Mouse (Mus musculus) heart, embryonic 14.5 days (tissue): ENCODE measurements around the gene Nav1. TPM values are rescaled to one million over a fixed set of nuclear protein-coding genes. Genes with fewer than 3 reads are reported as not detected.

Source experiments
- ATAC-seq: fragments of 200-750 bp; cut with Nextera tagmentation; 2 replicates; pipeline ENCODE4 v1.8.0; 2017; ENCODE audit warnings: low read depth, moderate TSS enrichment; ENCODE audit not compliant: insufficient number of reproducible peaks, insufficient read depth, low FRiP score
- H3K27ac ChIP-seq, 2 experiments: fragments of 200-500 bp in 1 of 2; fragments of 300-500 bp in 1 of 2; sonication (generic) in 1 of 2; replicated peaks in 1 of 2; 2 replicates each; pipeline ENCODE4 v1.5.1; 2012 to 2014; ENCODE audit warnings: low read depth in 2 of 2, low read length in 2 of 2, control low read depth in 1 of 2, mild to moderate bottlenecking in 1 of 2, mixed read lengths in 1 of 2; ENCODE audit not compliant: control insufficient read depth in 1 of 2, insufficient read depth in 1 of 2
- H3K27me3 ChIP-seq: fragments of 300-500 bp; sonication (generic); 2 replicates; pipeline ENCODE4 v1.6.1; 2014; ENCODE audit warnings: mild to moderate bottlenecking, low read length, control low read depth; ENCODE audit not compliant: control insufficient read depth, insufficient read depth
- H3K36me3 ChIP-seq: fragments of 300-500 bp; sonication (generic); 2 replicates; pipeline ENCODE4 v1.6.1; 2014; ENCODE audit warnings: mild to moderate bottlenecking, control low read depth, low read length, mixed read lengths; ENCODE audit not compliant: control insufficient read depth, insufficient read depth
- H3K4me1 ChIP-seq, 2 experiments: fragments of 200-500 bp in 1 of 2; fragments of 300-500 bp in 1 of 2; sonication (generic) in 1 of 2; 2 replicates each; pipeline ENCODE4 v1.6.1; 2012 to 2014; ENCODE audit warnings: low read length in 2 of 2, control low read depth in 1 of 2, mixed read lengths in 1 of 2; ENCODE audit not compliant: control insufficient read depth in 2 of 2, insufficient read depth in 2 of 2
- H3K4me2 ChIP-seq: fragments of 300-500 bp; sonication (generic); 2 replicates; pipeline ENCODE4 v1.6.1; 2014; ENCODE audit warnings: mild to moderate bottlenecking, low read length
- H3K4me3 ChIP-seq, 2 experiments: fragments of 200-500 bp in 1 of 2; fragments of 300-500 bp in 1 of 2; sonication (generic) in 1 of 2; 2 replicates each; pipeline ENCODE4 v1.5.1; 2012 to 2014; ENCODE audit warnings: low read length in 2 of 2, mild to moderate bottlenecking in 2 of 2, control low read depth in 1 of 2, low read depth in 1 of 2, moderate library complexity in 1 of 2; ENCODE audit not compliant: control insufficient read depth in 1 of 2, insufficient read depth in 1 of 2
- H3K9ac ChIP-seq: fragments of 300-500 bp; sonication (generic); 2 replicates; pipeline ENCODE4 v1.6.1; 2014; ENCODE audit warnings: mild to moderate bottlenecking, low read length
- H3K9me3 ChIP-seq: fragments of 300-500 bp; sonication (generic); 2 replicates; pipeline ENCODE4 v1.6.1; 2016; ENCODE audit warnings: low read length, control low read depth; ENCODE audit not compliant: control insufficient read depth
- WGBS: fragments of 180-500 bp; shearing (Covaris S2); extraction: QIAGEN DNeasy Blood & Tissue Kit; methylation state at CpG from one replicate; pipeline ENCODE4 v1.1.7; 2014; 5-methylcytosine and 5-hydroxymethylcytosine counted together
- polyA plus RNA-seq: library from polyadenylated mRNA; unstranded; fragments of >200 nt; fragmentation: Nextera tagmentation; extraction: Ambion mirVana; gene quantifications from 2 replicates; pipeline ENCODE4 v1.2.1, GENCODE M21; 2014

The Nav1 gene
- polyA plus RNA-seq, 1 experiment from 2014 or later, result 28.0 TPM

DNA sequence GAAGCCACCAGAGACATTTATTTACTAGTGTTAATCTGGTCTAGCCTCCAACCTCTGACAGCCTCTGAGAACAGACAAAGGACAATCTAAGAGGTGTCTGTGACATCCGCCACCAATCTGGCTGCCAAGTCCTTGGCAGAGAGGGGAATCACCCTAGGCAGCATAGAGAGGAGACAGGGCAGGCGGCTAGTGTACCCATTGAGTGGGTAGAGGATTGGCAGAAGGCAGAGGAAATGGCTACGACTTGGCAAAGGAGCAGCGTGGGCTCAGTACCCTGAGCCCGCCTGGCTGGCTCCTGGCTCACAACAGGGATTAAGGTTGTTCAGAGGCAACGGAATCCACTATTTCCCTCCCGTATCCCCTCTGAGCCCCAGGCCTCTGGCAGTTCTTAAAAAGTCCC lies 12.0 kb upstream of the Nav1 start:
- no peaks in the 10 kb centered on the region for H3K9me3 ChIP-seq
- peak overlapping the region in 1 of 2 experiments; percentile 48; a peak in 1 of 4 replicates for H3K27ac ChIP-seq
- no peak overlapping the region for H3K9ac ChIP-seq
- no peak for ATAC-seq
- H3K4me1 ChIP-seq, result peaks cover 10 to 25% of the 10 kb centered on the region in 2 experiments
- no peaks in the 10 kb centered on the region for H3K27me3 ChIP-seq
- no peak overlapping the region for H3K4me3 ChIP-seq
- H3K36me3 ChIP-seq, result no peaks in the 10 kb centered on the region
- no peak overlapping the region for H3K4me2 ChIP-seq
- 55% methylated on average over 7 of the region's 7 CpGs for WGBS

DNA sequence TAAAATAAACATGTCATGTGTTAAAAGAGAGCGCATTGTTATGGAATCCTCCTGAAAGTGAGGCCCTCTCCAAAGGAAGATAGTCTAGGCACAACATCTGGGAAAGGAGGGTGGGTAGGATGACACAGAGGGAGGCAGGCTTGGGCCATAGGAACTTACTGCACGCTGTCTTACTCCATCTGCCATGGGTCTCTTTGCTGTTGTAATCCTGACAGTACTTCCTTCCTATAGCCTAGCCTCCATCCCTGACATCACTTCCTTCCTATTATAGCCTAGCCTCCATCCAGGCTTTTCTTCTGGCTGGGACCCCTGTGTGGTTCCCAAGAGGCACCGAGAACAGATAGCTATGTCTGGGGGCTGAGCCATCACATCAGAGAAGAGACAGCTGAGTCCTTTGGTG lies 10.2 kb upstream of the Nav1 start:
- no peak for ATAC-seq
- Histone ChIP-seq H3K4me1 (peaks cover 10 to 25% of the 10 kb centered on the region in 2 experiments), H3K4me2 (no peak overlapping the region), H3K36me3 (no peaks in the 10 kb centered on the region), H3K27ac (no peak overlapping the region), H3K4me3 (no peak overlapping the region), H3K27me3 (no peaks in the 10 kb centered on the region), H3K9me3 (no peaks in the 10 kb centered on the region), H3K9ac (no peak overlapping the region)
- WGBS, result 68% methylated on average over 3 of the region's 3 CpGs

DNA sequence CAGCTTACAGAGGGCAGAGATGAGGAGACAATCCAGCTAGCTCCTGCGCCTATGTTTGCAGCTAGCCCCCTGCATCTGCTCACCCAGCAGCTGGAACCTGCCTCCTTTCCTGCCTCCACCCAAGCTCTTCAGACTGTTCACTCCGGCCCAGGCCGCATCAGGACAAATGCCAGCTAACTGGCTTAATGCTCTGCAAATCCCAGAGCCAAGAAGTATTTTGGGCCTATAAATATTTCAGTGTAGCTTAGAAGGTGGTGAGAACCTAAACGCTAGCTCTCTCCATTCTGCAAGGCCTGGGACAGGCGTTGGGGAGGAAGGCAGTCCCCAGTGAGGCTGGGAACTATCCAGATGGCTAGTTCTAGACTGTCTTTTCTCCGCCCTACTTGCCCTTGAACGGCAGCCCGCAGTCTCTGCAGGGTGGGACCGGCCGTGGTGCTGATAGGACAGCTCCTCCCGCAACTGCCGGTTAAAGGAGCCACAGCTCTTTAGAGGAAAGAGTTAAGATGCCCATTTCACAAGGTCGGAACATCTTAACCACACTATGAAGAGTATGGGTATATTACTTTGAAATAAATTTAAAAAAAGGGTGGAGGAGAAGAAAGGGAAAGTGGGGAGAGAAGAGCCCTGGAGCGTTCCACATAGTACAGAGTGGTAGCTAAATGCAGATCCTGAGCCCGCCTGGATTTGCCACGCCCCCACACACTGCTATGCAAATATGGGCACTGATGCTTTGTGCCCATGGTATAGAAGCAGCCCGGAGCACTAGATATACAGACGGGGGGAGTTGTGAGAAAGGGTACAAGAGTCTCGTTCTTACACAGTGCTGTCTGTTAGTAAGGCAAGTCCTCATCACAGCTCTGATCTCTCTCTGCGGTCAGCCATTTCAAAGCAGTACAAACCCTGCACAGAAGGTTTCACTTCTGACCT lies 8.9 kb upstream of the Nav1 start:
- Histone ChIP-seq H3K9me3 (no peaks in the 10 kb centered on the region), H3K27ac (no peak overlapping the region), H3K4me2 (peak overlapping the region; percentile 16; the same call in 1 of the 2 replicates), H3K27me3 (no peaks in the 10 kb centered on the region), H3K9ac (no peak overlapping the region), H3K4me3 (no peak overlapping the region), H3K36me3 (no peaks in the 10 kb centered on the region), H3K4me1 (peaks cover 8 to 21% of the 10 kb centered on the region in 2 experiments)
- 17% methylated on average over 20 of the region's 20 CpGs for WGBS
- peak; percentile 32; the same call in 1 of the 2 replicates for ATAC-seq

DNA sequence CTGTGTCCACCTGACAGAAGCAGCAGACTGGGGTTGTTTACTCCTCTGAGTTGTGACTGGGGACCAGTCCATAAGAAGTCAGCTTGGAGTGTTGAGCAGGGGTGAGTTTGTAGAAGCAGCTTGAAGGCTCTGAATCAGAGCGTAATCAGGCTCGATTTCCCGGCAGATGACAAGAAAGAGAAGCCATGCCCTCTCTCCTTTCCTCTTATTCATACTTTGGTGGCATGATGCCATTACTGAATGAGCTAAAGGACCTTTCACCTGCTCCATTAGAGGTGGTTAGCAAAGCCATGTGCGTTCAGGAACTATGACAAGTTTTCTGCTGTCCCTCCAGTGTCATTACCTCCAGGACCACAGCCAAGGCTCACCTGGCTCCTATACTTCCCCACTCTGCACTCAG lies 2.5 kb upstream of the Nav1 start:
- Histone ChIP-seq H3K9me3 (no peaks in the 10 kb centered on the region), H3K4me1 (no peaks in the 10 kb centered on the region), H3K4me2 (no peak overlapping the region), H3K4me3 (no peak overlapping the region), H3K27me3 (no peaks in the 10 kb centered on the region), H3K36me3 (peaks cover 13% of the 10 kb centered on the region), H3K9ac (no peak overlapping the region), H3K27ac (no peak overlapping the region)
- WGBS, result 77% methylated on average over 4 of the region's 4 CpGs
- ATAC-seq, result no peak

DNA sequence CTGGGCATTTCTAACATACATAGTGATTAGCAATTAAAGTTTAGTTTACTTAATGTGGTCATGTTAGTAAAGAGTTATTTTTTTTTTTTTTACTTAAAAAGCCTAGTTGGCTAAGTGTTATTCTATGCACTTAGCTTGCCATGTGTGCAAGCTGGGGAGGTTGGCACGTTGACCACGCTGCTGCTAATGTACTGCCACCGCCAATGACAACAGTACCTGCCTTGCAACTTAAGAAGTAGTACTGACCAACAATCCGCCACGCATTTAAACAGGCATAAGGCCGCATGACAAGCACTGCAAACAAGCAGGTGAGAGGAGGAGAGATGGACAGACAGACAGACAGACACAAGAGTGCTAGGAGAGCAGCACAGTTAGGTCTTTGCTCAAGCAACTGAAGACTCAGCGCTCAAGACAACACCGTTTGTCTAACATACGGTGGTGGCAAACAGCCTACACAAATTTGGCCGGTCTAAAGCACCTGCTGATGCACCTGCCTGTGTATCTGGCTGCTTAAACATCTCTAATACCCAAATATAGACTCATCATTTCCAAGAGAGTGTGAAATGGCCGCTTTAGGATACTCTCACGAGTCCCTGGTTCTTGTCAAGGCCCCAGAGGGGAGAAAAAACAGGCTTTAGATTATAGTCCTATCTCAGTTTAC lies 610 bp downstream of the Nav1 start:
- H3K9ac ChIP-seq, result no peak overlapping the region
- H3K4me1 ChIP-seq, result peaks cover 0 to 7% of the 10 kb centered on the region in 2 experiments; a peak in 3 of 4 replicates
- H3K4me3 ChIP-seq, result no peak overlapping the region
- H3K36me3 ChIP-seq, result peaks cover 28% of the 10 kb centered on the region
- no peak overlapping the region for H3K27ac ChIP-seq
- H3K9me3 ChIP-seq, result no peaks in the 10 kb centered on the region
- WGBS, result 83% methylated on average over 12 of the region's 12 CpGs
- H3K27me3 ChIP-seq, result no peaks in the 10 kb centered on the region
- H3K4me2 ChIP-seq, result no peak overlapping the region
- ATAC-seq, result no peak

DNA sequence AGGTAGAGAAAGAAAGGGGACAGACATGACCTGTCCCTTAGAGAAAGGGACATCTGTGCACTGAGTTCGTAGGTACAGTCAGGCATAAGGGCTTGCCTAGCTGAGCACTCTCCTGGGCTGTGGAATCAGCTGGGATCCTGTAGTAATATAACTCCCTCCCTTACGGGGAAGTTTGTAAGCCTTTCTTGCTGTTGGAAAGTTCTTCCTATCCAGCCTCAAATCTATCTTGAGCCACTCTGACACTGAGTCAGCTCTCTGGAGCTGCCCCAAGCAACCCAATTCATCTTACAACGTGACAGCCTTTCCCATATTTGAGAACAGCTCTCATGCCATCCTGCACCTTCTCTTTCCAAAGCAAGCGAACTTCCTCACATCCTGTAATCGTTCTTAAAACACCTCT lies 1.6 kb downstream of the Nav1 start:
- H3K36me3 ChIP-seq, result peaks cover 28% of the 10 kb centered on the region

DNA sequence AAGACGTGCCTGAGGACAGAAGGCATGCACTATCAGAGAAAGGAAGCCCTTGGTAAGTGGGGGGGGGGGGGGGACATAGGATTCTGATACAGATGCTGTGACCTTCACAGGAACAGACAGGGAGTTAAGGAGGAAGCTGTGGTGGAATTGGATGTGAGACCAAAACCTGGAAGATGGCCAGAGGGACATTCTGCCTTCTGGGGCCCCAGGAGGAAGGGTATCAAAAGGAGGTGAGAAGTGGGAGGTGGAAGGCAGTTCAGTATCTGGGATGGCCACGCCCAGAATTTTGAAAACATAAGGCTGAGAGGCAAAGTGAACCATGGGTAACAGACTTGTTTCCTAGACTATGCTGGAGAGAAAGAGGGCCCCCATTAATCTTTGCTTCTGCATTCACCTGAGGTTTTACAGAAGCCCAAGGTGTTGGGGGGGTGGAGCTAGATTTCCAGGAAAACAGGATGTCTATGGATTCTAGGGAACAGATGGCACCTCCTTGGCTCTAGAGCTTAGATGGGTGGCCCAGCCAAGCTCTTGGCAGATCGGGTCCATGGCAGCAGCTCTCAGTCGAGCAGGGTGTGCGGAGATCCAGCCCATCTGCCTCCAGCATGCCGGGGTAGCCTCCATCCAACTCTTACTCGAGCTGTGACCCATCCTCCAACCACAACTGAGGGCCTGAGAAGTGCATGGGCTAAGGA lies 2.6 kb downstream of the Nav1 start:
- no peak overlapping the region for H3K27ac ChIP-seq
- H3K36me3 ChIP-seq, result peaks cover 28% of the 10 kb centered on the region
- H3K4me3 ChIP-seq, result no peak overlapping the region
- no peak for ATAC-seq
- H3K4me2 ChIP-seq, result no peak overlapping the region
- no peaks in the 10 kb centered on the region for H3K9me3 ChIP-seq
- 83% methylated on average over 7 of the region's 7 CpGs for WGBS
- H3K9ac ChIP-seq, result no peak overlapping the region
- peaks cover 12 to 17% of the 10 kb centered on the region in 2 experiments for H3K4me1 ChIP-seq
- no peaks in the 10 kb centered on the region for H3K27me3 ChIP-seq

More for the DNA sequence above, 1.6 kb downstream of the Nav1 start:
- Histone ChIP-seq H3K27me3 (no peaks in the 10 kb centered on the region), H3K4me3 (no peak overlapping the region), H3K9ac (no peak overlapping the region), H3K9me3 (no peaks in the 10 kb centered on the region), H3K27ac (no peak overlapping the region), H3K4me2 (no peak overlapping the region), H3K4me1 (peaks cover 5 to 11% of the 10 kb centered on the region in 2 experiments)
- WGBS, result 82% methylated on average over 5 of the region's 5 CpGs
- no peak for ATAC-seq
